Mouse (Mus musculus) spleen, adult 2 months (tissue): Measurements from ENCODE around the gene Pak4.

Experiments
- CTCF ChIP-seq: fragments of 200-500 bp; IDR thresholded peaks from 2 replicates; pipeline ENCODE4 v1.5.1; 2011; ENCODE audit warnings: mild to moderate bottlenecking, inconsistent platforms; ENCODE audit not compliant: insufficient read depth, insufficient read length, insufficient replicate concordance; ENCODE audit errors: extremely low read depth
- POLR2A ChIP-seq: fragments of 200-500 bp; IDR thresholded peaks from 2 replicates; pipeline ENCODE4 v1.6.1; 2011; ENCODE audit warnings: low read depth, low read length, inconsistent platforms

- TF ChIP-seq CTCF (no peak), POLR2A (no peak)
Observed at GRCm38 (mm10) chr7:28553076-28553475, 44.9 kb downstream of the Pak4 start.
